Mouse (Mus musculus) lung, postnatal 36 days (tissue): Measurements from ENCODE around the gene Apobec3.
"Not testable (repeated sequence)": the region's sequence is repeated elsewhere in the genome, so short reads cannot be mapped to it uniquely, and the experiment has no call there.

Experiments used
- DNase-seq: peaks from one replicate; pipeline ENCODE4 v3.0.0; 2022; ENCODE audit warnings: mixed read lengths

Apobec3 gene

GRCm38 (mm10) chr15:79896080-79896725, 4.7 kb downstream of the Apobec3 start:
- DNase-seq, result peak; percentile 37

- peak; percentile 45 for DNase-seq
These were observed 7.5 kb downstream of the Apobec3 start for GRCm38 (mm10) chr15:79898988-79899387.

- no peak for DNase-seq
These were observed 8.5 kb downstream of the Apobec3 start for GRCm38 (mm10) chr15:79899828-79900510.

- DNase-seq, result no peak
These were observed 9.3 kb downstream of the Apobec3 start for GRCm38 (mm10) chr15:79900751-79901150.

- no peak for DNase-seq
These were observed 9.9 kb downstream of the Apobec3 start for GRCm38 (mm10) chr15:79901399-79901798.

GRCm38 (mm10) chr15:79903081-79903480, 11.6 kb downstream of the Apobec3 start:
- DNase-seq, result not testable (repeated sequence)

GRCm38 (mm10) chr15:79903963-79904362, 12.5 kb downstream of the Apobec3 start:
- no peak for DNase-seq

GRCm38 (mm10) chr15:79904678-79905077, 13.2 kb downstream of the Apobec3 start:
- not testable (repeated sequence) for DNase-seq

GRCm38 (mm10) chr15:79905211-79905610, 13.8 kb downstream of the Apobec3 start:
- DNase-seq, result no peak

- DNase-seq, result no peak
These were observed 15.4 kb downstream of the Apobec3 start for GRCm38 (mm10) chr15:79906855-79907254.

- not testable (repeated sequence) for DNase-seq
These were observed 17.5 kb downstream of the Apobec3 start for GRCm38 (mm10) chr15:79909006-79909405.

- DNase-seq, result not testable (repeated sequence)
These were observed 19.4 kb downstream of the Apobec3 start for GRCm38 (mm10) chr15:79910812-79911211.

- DNase-seq, result no peak
These were observed 19.9 kb downstream of the Apobec3 start for GRCm38 (mm10) chr15:79911339-79911738.

GRCm38 (mm10) chr15:79913761-79914346, 22.4 kb downstream of the Apobec3 start:
- DNase-seq, result no peak

GRCm38 (mm10) chr15:79914357-79914756, 22.9 kb downstream of the Apobec3 start:
- no peak for DNase-seq

GRCm38 (mm10) chr15:79916150-79916549, 24.7 kb downstream of the Apobec3 start:
- no peak for DNase-seq

GRCm38 (mm10) chr15:79917111-79917720, 25.8 kb downstream of the Apobec3 start:
- no peak for DNase-seq

- DNase-seq, result no peak
These were observed 27.0 kb downstream of the Apobec3 start for GRCm38 (mm10) chr15:79918485-79918884.

GRCm38 (mm10) chr15:79919787-79920186, 28.3 kb downstream of the Apobec3 start:
- DNase-seq, result no peak

- DNase-seq, result no peak
These were observed 35.5 kb downstream of the Apobec3 start for GRCm38 (mm10) chr15:79926856-79927416.

- peak; percentile 99 for DNase-seq
These were observed 36.2 kb downstream of the Apobec3 start for GRCm38 (mm10) chr15:79927637-79928122.

- DNase-seq, result no peak
These were observed 36.9 kb downstream of the Apobec3 start for GRCm38 (mm10) chr15:79928316-79928715.

- no peak for DNase-seq
These were observed 37.3 kb downstream of the Apobec3 start for GRCm38 (mm10) chr15:79928736-79929135.
